Mouse (Mus musculus) cerebellum, adult 8-10 months (tissue): Measurements from ENCODE around the gene Fam120b.

Experiments
- DNase-seq: peaks from one replicate; pipeline ENCODE4 v3.0.0; 2022

Gene Fam120b

DNA sequence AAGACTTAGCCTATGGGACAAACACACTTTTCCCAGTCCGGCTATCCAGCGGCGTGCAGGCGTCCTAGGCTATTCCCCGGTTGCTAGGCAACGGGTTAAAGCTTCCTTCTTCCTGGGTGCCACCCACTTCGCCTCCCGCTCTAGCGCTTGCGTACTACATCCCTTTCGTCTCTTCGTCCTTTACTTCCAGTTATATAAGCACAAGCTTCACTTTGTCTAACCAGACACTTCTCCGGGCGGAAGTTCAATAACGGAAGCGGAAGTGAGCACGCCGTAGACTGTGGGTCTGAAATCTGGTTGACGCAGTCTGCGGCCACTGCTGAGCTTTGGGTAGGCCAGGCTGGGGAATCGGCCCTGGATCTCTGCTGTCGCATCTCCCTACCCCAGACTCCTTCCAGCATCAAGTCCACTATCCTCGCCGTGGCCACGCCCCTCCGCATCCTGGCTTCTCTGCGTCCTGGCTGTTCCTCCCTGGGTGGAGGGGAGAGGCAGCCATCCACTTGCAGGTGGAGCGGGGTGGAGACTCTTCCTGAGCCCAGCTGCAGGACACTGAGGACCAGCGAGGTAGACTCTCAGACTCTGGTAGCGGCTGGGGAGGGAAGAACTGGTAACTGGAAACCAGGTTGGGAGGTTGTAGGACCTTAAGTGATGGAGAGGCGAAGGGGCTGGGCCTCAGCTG is at the start of gene Fam120b:
Fam120b (plus strand) TSS at position 206 of the 679 bp plus-strand sequence.
- DNase-seq, result peak; percentile 76

DNA sequence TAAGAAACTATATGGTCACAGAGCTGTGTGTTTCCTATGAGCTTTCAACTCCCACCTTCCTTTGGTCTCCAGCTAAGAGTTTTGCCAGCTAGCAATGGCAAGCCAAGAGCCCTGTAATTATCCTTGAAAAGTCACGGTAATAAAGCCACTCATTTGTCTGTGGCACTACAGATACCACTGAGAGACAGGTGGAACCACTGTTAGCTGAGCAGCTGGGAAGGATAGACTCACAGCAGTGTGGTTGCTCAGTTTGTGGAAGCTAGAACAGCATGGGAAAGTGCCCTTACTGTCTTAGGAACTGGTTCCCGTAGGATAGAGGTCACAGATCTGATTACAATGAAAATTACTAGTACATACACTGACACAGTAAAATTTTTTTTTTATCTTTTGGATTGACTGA is 45.9 kb upstream of the Fam120b start:
- no peak for DNase-seq

DNA sequence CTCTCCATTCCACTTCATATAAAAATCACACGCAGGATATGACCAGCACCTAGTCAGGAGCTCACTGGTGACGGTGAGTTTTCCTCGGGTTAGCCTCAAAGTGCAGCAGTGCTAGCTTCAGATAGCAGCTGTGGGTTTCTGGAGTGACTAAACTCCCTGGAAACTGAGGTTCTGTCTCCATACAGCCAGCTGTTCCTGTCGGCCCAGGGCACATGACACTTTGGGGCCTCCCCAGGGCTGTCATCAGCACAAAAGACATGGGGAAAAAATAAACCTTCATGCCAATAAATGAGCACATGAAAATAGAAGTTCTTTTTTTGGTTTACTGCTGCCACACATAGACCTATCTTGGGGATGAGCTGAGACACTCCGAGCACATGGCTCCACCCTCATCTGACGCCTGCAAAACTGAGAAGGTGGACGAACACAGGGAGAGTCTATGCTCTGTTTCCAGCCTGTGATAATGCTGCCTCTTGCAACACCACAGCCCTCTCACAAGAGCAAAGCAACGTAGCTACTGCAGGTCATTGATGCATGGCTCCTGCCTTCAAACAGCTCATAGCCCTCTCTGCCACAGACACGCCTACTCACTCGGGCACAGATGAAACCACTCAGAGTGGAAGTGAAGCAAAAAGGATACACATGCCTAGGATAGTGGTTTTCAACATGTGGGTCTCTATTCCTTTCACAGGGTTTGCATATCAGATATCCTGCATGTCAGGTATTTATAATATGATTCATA is 43.0 kb upstream of the Fam120b start:
- DNase-seq, result no peak

DNA sequence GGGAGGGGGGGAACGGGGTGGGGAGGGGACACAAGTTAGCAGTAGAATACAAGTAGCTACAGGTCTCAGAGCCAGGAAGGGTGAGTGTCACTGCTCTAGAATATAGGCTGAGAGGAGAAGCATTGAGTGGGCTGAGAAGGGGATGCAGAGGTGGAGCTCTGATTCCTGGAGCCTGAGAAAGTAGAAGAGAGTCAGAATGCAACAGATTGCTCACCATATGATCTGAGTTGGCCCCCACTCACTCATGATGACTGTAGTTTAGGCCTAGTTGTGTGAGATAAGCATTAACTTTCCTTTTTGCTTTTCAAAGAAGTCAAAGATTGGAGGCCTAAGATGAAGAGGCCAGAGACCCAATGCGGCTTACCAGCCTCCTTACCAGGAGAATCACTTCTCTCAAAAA is 42.0 kb upstream of the Fam120b start:
- DNase-seq, result no peak

DNA sequence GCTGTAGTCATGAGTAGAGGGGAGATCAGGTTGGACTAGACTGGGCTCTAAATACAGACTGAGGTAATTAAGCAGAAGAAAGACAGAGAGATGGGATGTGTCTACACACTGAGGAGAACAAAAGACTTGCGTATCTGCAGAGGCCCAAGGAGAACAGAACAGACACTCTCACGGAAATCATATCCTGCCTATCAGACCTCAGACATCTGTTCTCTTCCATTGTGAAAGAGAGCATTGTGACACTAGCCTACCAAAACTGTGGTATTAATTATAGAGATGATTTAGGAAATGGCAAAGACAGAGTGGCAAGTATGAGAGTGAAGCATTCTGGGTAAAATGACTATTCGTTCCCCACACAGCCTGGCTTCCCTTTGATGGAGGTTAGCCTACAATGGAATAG is 40.9 kb upstream of the Fam120b start:
- no peak for DNase-seq

DNA sequence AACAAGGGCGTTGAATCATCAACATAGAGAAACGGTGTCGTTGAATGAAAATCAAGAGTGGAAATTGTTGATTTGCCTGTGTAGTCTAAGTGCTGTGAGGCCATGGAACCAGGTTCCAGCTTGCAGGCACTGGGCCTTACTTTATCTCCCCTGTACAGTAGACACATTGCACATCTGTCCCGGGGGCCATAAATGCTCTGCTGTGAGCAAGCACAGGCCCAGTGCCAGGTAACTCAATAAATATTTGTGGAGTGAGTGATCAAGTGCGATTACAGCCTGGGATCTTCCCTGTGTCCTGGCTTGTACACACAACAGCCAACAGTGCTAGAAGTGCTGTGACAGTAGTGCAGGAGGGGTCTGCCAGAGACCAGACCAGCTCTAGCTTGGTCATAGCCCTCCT is 39.5 kb upstream of the Fam120b start:
- no peak for DNase-seq

DNA sequence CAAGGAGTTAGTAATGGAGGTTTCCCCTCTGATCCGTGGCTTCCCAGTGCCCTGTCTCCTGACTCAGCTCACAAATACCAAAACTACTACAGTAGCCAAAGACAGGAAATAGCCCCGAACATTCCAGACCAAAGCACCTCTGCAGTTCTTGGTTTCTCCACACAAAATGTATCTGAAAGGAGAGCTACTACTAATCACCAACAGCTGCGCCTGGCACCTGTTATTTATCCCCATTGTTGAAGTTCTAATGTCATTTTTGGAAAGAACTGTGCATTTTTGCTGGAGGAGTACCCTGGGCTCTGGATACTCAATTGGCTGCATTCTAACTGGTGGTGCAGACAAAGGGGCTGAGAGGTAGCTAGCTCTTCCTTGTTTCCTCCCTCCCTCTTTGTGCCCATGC is 38.9 kb upstream of the Fam120b start:
- DNase-seq, result no peak

DNA sequence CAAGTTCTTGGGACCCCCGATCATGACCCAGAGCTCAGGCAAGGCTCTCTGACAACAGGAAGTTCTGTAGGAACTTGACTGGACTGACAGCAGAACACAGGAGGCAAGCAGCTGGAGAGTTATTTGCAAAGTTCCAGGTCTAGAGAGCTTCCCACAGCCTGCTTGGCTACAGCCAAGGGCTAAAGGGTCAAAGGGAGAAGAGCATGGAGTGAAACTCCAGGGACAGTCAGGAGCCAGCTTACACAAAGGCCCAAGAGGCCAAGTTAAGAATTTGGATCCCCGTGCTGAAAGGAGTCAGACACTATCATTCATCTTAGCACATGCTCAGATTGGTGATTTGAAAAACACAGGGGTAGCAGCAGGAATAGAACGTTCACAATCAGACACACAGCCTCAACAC is 32.3 kb upstream of the Fam120b start:
- no peak for DNase-seq

DNA sequence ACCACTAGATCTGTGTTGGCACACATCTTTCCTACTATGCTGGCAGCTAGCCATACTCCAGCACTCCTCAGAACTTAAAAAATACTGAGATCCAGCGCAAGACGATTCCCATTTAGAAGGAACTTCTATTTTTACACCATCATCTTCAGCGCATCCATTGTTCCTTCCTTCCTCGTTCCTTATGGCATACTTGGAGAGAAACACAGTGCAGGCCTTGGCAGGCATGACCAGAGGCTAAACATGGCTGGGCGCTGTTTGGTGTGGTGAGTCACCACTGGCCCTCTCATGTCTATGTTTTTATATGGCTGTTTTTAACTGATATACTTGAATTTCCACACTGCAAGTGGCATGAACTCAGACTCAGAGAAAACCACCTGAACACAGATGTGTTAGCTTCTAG is 30.4 kb upstream of the Fam120b start:
- no peak for DNase-seq

DNA sequence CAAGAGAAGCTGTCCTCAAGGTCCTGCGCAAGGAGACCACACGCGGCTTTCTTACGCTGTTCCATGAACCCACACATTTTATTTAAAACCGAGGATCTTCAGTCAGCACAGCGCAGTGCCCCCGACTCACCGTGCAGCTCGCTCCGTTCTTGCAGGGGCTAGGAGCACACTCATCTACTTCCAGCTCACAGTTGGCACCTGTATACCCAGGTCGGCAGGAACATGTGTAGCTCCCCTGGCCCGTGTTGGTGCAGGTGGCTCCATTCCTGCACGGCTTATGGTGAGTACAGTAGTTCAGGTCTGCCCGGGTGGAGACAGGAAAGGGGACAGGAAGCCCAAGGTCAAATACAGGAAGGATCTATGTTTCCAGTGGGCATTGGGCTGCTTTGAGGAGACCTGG is 25.6 kb upstream of the Fam120b start:
- no peak for DNase-seq

DNA sequence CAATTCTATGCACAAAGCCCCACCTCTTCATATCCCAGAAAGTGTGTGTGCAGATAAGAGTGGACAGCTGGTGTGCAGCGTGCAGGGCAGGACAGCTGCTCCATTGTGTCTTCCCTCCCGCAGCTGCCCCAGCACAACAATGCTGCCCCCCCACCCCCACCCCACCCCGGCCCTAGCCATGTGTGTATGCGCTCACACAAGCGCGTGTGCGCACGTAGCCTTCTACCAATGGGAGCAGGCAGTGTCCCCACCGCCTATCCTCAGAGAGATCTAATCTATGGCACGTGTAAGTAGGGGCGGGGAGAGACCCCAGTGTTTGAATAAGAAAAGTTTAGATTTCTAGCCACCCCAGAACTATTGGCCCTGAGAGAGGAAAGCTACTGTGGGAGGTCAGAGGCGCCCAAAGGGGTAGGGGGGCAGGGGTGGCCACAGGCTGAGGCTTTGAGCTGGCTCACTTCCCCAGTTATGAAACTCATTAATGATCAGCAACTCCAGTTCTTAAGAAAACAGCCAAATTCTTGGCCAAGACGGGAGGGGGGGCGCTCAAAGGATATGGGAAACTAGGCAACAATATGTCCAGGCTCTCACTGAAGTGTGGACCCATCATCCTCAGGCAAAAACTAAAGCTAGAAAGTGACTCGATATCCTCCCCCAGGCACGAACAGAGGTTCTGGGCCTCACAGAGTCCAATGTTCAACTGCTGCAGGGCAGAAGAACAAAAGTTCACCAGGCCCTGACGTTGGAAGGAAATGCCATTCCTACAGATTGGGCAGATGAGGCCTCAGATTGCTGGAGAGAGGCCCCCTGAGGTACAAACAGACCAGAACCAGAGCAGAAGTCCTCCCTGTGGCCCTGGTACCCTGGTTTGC is 23.8 kb upstream of the Fam120b start:
- DNase-seq, result no peak

DNA sequence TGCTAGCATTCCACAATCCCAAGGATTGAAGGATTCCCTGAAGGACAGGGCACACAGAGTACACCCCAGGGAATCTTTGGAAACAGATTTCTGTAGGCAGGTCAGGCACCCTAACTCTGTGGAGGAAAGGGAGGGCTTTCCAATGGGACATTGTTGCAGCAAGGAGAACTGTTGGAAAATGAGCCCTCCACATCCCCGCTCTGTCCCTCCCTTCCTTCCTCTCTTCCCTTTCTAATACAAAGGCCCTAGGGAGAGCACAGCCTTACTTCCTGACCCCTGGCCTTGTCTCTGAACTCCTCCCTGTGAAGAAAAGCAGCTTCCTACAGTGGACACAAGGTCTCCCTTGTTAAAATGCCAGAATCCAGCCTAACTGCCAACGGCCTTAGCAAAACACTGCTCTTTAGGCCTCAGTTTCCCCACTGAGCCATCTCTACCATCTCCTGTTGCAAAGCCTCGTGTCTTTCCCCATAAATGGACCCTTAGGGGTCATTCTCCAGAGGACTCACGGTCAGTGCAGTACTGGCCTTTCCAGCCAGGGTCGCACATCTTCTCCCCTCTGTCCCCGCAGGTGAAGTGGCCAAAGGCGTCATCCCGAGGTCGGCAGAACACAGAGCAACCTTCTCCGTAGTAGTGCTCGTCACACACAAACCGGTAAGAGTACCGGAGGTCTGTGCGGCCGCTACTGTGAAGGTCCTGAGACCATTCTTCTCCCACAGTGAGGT is 22.9 kb upstream of the Fam120b start:
- no peak for DNase-seq

DNA sequence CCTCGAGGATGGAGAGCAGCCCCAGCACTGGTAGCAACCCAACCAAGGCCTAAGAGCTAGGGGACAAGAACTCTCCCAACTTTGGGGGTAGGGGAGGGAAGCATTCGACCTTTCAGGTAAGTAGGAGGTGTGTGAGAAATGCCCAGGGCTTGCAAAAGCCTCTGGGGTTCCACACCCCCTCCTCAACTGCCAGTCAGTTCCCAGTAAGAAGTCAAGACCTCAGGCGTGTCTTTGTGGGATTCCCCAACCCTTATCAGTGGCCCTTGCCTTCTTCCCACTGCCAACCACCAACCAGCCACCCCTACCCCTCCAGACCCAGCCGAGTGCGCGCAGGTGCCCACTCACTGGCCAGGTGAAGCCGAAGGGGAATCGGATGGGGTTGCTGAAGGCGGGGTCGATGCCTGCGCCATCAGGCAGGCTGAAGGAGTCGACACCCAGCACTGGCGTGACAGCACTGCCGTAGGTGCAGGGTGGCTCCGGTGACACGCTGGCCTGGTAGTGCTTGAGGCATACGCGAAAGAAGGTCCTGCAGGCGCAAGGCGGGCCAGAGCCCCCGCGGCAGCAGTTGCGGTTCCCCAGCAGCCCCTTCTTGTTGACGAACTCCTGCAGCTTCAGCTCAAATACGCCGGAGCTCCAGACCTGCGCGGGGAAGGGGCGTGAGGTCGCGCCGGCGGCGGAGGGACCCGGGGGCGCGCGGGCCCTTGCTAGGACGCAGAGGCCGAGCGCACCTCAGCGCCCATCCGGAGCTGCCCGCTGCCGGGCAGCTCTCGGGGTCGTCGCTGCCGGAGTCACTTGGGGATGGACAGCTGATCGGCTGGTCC is 21.5 kb upstream of the Fam120b start:
- no peak for DNase-seq

DNA sequence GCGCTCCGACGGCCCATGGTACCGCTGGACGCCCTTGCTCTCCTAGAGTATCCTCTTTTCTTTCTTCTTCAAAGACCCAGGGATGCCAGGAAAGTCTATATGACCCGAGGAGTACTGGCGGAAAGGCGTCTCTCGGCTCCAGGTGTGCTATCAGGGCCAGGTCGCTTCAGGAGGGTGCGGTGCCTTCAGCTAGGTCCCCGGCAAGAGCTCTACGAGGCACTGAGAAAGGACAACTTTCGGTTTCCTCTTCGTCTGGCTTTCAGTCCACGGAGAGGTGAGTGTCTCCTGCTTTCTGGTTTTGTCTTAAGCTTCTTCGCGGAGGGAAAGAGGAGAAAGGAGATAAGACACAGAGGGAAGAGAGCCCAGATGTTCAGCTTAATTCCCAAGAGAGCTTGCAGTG is 20.8 kb upstream of the Fam120b start:
- no peak for DNase-seq

DNA sequence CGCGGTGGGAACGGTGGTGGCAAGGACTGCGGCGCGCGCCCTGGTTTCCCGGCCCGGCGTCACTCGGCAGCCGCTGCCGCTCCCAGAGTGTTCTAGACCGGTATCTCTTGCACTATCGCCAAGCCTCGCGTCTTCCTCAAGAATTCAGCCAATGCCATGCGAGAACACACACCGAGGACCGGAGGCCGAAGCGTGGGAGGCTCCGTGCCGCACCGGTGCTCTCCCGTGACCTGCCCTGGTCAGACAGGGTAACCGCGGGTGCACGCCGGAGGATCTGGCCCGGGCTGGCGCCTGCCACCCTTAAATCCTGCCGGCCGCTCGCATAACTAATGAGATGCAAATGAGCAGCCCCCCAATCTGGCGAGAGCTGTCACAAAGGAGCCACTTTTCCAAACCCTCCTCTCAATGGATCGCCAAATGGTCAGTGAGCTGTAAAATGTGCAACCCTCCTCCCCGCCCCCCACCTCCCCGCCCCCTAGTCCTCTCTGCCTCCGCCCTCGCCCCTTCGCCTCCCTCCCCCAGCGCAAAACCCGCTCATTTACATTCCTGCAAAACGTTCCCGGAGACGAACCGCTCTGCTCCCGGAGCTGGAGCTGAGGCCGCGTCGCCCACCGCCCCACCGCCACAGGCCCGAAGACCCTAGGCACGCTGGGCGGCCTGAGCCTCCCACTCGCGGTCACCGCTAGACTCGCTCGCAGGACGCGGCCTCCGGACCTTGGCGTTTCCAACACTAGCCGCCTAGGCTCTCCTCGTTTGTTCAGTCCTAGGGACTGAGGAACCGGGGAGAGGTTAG is 20.1 kb upstream of the Fam120b start:
- DNase-seq, result peak; percentile 31

DNA sequence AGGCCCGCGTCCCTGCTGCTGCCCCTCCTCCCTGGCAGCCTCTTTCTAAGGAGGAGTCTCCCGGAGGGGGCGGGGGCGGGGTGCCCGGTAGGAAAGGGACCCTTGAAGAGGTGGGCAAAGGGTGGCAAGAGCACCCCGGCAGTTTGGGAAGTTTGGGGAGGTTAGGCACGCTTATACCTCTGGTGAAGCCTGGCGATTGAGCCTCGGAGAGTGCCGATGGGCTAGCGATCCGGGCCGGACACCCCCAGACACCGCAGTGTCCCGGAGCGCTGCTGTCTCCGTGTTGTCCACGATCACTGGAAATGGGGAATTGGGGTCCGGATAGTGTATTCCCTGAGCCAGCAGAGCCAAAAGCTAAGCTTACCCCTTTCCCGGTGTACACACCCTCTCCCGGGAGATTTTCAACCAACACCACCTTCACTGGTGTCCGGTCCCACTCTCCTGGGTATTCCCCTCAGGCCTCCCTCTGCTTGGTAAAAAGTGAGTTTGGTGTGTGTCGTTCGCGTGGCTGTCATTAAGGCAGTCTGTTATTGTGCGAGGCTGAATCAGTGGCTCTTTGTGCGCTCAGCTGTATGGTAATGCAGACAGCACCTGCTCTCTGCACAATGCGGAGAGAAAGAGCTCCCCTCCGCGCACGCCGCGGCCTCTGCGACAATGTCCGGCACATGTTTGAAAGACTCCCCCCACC is 19.4 kb upstream of the Fam120b start, which contains the start of gene Dll1:
Dll1 (minus strand) TSS at position 379 of the 688 bp plus-strand sequence.
- DNase-seq, result no peak

DNA sequence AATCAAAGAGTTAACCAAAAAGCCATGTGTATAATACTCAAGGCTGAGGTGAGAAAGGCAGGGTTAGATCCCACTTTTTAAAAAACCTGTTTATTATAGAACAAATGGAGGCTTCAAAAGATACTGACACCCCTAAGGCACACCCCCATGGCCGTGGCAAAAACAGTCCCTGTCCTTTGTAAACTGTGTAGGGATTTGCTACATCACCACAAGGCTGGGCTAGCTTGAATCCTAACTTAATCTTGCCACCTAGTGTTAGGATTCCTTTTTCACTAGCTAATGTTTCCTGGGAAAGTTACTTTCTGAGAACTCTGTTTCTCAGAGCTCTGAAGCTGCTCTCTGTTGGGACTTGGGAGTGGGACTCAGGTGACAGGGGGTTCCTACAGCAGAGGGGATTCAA is 18.1 kb upstream of the Fam120b start:
- no peak for DNase-seq

DNA sequence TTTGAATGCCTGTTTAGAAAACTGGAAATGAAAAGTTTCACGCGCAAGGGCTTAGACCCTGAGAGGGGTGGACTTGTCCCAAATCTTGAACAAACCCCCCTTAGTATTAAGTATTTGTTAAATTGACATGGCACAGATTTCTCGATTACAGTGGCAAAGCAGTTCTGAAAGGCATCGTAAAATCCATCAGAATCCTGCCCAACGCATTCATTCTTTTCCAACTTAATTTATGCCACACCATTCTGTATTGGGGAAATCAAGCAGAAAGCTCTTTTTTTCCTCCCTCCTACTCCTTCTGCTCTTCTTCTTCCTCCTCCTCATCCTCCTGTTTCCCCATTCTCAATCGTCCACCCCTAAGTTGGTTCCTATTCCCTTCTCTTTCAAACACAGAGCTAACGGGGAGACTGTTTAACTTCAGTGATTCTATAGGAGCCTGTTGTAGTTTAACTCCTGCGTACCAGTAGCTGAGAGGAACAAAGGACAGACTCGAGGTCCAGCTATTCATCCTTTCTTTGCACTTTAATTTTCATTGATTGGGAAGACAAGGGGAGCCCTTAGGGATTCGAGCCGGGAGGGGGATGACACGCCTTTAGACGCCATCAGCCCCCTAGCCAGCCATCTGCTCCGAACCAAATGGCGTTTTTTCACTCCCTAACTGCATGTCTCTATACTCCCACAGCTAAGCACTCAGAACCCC is 17.4 kb upstream of the Fam120b start:
- DNase-seq, result no peak

DNA sequence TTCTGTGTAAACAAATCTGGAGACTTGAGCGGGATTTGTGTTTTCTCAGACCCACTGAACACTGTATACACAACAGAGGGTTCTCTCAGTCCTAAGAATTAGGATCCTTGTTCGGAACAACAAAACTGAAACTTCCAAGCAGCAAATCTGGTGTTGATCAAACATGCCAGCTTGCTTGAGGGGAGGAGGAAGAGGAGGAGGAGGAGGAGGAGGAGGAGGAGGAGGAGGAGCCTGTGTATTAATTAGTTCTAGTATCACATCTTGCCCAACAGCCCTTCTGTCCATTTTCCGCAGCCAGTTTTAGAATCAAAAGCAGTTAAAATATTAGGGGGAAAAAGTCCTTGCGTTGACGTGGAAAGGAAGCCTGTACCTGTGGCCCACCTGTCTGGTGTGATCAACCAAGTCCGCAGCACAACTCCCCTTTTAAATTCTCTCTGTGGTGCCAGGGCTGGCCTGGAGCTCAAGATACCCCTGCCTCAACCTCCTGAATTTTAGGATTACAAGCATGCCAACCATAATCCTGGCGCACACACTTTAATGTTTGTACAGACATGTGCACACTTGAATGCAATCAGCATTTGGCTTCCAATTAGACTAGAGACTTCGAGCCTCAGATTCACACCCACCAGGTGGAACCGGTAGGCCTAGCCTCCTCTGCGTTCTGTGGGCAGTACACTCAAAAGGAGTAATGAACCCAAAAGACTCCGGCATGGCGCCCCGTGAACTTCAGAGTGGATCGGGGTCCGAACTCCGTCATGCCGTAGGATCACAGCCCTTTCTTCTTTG is 16.1 kb upstream of the Fam120b start:
- DNase-seq, result no peak
